Mouse (Mus musculus): ENCODE results near the gene Fam126a.
"Not testable (repeated sequence)": the region's sequence is repeated elsewhere in the genome, so short reads cannot be mapped to it uniquely, and the experiment has no call there.

The Fam126a gene

GRCm38 (mm10) chr5:23900190-23900589 is 130.3 kb downstream of the Fam126a start:
- no peak for DNase-seq (ENCODE audit: low spot score in 2 of 2)

GRCm38 (mm10) chr5:23893864-23894771 is 136.4 kb downstream of the Fam126a start:
- DNase-seq (ENCODE audit: low spot score in 2 of 2) = no peak

GRCm38 (mm10) chr5:23893156-23893863 is 137.2 kb downstream of the Fam126a start:
- DNase-seq (ENCODE audit: low spot score in 2 of 2) = no peak

- DNase-seq (ENCODE audit: low spot score in 2 of 2) = peak in 1 of 2 experiments; percentile 55
Measured at GRCm38 (mm10) chr5:23890734-23891133, 139.8 kb downstream of the Fam126a start.

GRCm38 (mm10) chr5:23889461-23889860 is 141.0 kb downstream of the Fam126a start:
- no peak for DNase-seq (ENCODE audit: low spot score in 2 of 2)

- DNase-seq (ENCODE audit: low spot score in 2 of 2) = no peak
Measured at GRCm38 (mm10) chr5:23887111-23887510, 143.4 kb downstream of the Fam126a start.

GRCm38 (mm10) chr5:23874457-23874856 is 156.0 kb downstream of the Fam126a start:
- no peak for DNase-seq (ENCODE audit: low spot score in 2 of 2)

GRCm38 (mm10) chr5:23872586-23872985 is 157.9 kb downstream of the Fam126a start:
- no peak for DNase-seq (ENCODE audit: low spot score in 2 of 2)

GRCm38 (mm10) chr5:23871323-23871722 is 159.2 kb downstream of the Fam126a start:
- DNase-seq (ENCODE audit: low spot score in 2 of 2) = not testable (repeated sequence)

GRCm38 (mm10) chr5:23865941-23866340 is 164.5 kb downstream of the Fam126a start:
- DNase-seq (ENCODE audit: low spot score in 2 of 2) = no peak
